Mouse (Mus musculus): ENCODE data around the gene Cyb561d1.

DNA sequence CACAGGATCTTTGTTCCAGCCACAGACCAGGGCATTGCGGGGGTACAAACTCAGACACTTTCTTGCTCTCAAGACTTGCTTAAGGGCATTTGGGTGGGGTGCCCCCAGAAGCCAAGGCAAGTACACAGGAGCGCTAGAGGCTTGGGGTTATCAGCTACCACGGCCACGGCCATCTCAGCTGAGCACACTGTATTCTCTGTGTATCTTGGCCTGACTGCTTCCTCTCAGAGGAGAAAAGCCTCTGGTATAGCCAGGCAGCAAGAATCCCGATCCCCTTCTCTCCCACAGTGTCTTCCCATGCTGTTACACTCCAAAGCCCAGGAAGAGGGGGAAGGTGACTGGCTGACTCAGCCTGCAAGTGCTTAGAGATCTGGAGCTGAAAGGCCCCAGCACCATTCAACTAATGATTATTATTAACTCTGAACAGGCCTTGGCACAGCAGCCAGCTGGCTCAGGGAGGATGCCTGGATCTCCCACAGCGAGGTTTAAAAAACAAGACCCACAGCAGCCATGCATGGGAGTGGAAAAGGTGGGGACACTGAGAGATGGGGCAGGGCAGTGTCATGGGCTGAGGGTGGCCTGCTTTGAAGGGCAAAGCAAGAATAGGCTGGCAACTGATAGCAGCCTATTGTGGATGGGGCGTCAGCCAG lies 4.9 kb downstream of the Cyb561d1 start:
- TF ChIP-seq CTCF (IDR thresholded peaks at IDR 0.05; ENCODE audit: insufficient read depth, low read length): no peak
- TF ChIP-seq POLR2A (IDR thresholded peaks at IDR 0.05; ENCODE audit: borderline replicate concordance, extremely low read depth, low read depth, low read length): no peak

Data from lung, adult 2 months (tissue).